Mouse (Mus musculus) gastrocnemius, adult 18-20 months (tissue): ENCODE results near the gene BC030500. TPM values are rescaled to one million over a fixed set of nuclear protein-coding genes. Genes with fewer than 3 reads are reported as not detected.

Experiments
- DNase-seq: peaks from one replicate; pipeline ENCODE4 v3.0.0; 2021; ENCODE audit warnings: low spot score
- long read RNA-seq, 2 experiments: library from polyadenylated mRNA; stranded (forward); transcript quantifications; one replicate each; pipeline ENCODE4 v2.0.0; 2021
- total RNA-seq, 2 experiments: library from RNA; stranded (reverse); gene quantifications; 2 replicates each; pipeline ENCODE4 v1.2.3; 2021

Gene BC030500
- total RNA-seq = not detected
- long read RNA-seq, experiment 1 = 0 reads
- long read RNA-seq, experiment 2 = 0 reads

DNA sequence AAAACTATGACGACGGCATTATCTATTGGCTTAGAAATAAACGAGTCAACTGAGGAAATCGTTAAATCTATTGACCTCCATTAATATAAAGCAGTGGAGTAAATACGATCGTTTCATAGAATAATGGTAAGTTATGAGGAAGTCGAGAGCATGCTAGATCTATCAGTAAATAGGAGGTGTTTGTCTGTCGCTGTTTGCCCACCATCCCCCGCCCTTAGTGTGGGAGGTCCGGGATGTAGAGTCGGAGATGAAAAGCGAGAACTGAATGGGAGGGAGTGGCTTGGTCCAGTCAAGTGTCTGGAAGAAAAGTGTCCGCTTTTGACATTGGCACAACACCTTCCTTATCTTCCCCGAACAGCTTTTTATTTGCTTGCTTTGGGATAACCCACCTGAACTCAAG, at the start of gene BC030500:
Gene BC030500 (plus strand): TSS at position 79 of the 400 bp plus-strand sequence.
- DNase-seq = no peak

DNA sequence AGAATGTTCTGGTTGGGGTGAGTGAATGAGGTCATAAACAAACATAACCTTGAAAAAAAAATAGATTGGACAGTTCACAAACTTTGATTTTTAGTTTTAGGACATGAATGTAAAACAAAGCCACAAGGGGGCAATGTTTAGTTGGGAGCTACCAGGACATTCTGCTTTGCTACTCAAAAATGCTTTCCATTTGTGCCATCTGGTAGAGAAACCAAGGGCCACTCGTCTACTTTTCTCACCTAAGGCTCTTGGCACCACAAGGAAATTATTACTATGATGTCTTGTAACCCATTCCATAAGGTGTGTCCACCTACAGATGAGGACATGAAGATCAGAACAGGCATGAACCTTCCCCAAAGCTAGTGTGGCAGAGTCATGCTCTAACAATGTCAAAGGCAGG, 25.1 kb upstream of the BC030500 start:
- no peak for DNase-seq

DNA sequence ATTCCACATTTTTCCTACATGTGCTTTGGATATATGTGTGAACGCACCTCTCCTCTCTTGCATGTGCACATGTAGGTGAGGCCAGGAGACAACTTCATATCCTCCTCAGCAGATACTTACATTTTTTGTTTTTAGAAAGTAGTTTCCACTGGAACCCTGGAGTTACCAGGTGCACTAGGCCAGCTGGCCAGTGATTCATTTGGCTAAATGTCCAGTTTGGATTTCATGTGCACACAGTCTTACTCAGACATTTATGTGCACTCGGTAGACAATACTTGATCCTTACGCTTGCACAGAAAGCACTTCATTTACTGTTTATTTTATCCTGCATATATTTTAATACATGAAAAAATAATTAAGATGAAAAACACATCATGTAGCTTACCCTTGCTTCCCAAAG, 21.0 kb upstream of the BC030500 start:
- DNase-seq = no peak

DNA sequence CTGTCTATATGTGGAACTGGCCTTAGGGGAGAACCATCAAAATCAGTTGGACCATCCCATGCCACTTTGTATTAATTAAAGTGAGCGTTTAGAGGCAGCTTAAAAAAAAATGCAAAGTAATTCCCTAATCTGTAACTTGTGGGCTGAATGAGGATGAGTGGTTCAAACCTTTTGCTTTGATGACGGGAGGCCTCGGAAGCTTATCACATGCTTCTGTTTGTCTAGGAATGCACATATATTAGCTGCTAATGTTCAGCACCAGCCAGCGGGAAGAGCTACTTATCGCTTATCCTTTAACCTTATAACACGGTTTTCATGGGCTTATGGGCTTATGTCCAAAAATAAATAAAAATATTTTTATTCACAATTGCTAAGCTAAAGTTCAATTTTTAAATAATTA, 15.6 kb upstream of the BC030500 start:
- no peak for DNase-seq

DNA sequence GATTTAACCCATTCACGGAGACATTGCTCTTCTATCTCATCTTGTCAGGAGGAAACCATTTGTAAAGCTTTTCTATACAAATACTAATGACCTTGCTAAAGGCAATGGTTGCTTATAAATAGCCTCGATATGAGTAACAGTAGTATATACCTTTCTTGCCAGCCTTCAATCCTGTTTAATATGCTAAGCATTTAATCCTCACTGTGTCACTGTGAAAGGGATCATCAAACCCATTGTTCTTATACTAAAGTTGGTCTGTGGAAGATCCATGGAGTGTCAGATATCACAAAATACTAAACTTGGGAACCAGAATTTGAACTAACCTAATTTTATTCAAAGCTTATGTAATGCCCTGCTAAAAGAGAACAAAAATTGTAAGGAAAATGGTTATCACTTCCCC, 7.1 kb upstream of the BC030500 start:
- no peak for DNase-seq

DNA sequence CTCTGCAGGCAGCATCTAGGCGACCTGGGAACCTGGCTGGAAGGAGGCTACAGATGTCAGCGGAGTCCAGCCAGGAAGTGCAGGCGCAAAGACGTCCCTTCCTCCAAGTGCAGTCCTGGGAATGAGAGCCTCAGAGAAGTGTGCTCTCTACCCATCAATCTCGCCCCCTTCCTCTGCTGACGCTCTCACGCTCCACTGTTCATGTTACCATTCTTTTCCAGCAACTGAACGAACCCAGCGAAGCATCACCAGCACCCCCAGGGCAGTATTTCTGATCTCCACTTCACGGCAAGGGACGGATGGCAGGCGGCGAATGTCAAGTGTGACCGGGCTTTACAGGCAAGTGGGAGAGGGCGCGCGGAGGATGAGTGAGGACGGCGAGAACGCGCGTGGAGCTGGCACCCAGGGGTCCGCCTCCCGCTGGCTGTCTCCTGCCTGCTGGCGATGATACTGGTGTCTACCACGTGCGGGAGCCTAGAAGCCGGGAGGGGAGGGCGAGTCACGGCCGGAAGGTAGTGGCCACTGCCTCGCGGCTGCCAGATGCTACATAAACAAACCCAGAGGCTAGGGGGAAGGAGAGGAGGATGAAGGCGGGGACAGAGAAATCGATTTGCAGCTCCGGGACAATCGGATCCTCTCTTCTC, 763 bp downstream of the BC030500 start, which contains the start of gene Galntl6:
Gene Galntl6 (minus strand): TSS at position 445 of the 644 bp plus-strand sequence.
- DNase-seq = no peak

DNA sequence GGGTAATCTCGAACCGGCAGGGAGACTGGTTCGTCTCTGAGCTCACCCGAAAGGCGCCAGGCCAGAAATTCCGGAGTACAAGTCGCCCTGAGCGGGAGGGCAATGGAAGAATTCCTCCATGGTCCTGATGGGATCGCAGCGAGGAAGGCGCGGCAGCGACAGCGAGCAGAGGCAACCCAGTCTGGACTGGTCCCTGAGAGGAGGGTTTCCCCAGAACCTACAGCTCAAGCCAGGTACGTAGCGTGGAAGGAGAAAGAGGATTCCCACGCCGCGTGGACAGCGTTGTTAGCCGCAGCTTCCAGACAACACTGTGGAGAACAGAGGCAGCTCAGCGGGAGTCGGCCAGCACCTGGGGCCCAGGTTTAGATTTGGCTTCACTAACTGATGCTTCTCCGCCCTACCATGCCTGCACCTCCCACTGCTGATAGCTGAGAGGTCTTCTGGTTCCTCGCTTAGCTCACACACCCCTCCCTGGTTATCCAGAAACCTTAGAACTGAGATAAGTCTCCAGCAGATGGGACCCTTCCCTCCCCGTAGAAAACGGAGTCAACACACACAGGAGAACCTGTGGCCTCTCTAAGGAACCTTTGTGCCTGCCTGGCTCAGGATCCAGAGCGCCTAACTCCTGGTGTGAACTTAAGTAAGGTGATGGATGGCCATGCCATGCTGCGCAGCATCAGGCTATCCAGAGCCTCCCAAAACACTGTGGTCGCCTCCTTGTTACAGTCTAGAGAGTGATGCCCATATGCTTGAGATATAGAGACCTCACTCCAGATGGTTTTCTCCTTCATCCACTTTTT, 1.5 kb downstream of the BC030500 start:
- DNase-seq = no peak

DNA sequence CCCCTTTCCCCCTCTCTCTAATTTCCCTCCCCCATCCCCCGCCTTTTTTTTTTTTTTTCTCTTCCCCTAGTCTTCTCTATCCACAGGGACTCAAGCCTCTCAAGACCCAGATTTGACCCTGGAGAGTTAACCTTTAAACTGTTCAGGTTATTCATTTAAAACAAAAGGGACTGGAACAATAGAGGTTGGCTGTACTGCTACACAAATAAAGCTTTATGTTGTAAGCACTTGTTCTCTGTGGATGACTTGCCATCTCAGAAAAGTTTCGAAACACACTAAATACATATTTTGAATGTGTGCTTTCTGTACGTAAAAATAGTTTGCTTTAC, 2.0 kb downstream of the BC030500 start:
- no peak for DNase-seq

DNA sequence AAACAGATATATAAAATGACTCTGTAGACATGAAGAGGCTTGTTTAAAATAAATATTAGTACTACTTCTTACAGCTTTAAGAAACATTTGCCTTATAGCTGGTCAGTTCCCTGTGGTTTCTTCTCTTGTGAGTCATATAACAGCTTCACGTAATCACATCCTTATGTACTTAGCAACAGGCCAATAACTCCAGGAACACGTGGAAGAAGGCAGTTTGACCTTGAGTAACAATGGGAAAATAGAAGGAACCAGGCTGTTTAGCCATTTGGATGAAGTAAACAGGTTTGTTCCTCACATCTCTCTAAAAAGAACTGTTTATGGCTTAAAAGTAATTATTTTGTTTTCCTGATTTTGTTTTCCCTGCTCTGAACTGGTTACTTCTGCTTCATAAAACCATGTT, 3.6 kb downstream of the BC030500 start:
- DNase-seq = no peak

DNA sequence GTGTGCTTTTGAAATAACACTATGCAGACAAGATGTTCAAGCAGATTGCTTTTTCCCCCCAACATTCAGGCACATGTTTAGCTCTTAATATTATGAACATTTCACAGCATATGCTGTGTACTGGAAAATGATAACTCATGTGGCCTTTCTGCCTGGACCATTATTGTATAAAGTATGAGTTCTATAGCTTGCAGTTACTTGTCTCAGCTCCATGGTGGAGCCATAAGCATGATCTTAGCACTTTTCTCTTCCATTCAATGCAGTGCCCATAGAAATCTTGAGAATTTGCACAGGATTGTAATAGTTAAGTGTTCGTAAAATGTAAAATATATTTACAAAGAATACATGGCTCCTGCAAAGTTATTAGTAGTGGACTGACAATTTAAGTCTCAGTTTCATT, 19.5 kb downstream of the BC030500 start:
- DNase-seq = no peak

DNA sequence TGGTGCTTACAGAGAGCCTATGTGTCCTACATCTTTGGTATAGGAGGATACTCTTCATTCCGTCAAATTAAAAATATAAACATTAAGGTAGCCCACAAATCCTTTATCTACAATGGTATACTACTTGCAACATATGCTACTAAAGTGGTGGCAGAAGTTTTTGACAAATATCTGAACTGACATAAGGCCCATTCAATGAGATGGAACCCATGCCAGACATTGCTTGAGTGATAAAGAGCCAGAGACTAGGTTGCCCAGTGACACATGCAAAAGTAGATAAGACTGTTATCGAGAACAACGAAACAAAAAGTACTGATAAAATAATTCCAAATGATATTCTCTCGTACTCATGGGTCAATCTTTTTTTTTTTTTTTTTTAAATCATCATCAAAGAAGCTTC, 32.2 kb downstream of the BC030500 start:
- DNase-seq = no peak

DNA sequence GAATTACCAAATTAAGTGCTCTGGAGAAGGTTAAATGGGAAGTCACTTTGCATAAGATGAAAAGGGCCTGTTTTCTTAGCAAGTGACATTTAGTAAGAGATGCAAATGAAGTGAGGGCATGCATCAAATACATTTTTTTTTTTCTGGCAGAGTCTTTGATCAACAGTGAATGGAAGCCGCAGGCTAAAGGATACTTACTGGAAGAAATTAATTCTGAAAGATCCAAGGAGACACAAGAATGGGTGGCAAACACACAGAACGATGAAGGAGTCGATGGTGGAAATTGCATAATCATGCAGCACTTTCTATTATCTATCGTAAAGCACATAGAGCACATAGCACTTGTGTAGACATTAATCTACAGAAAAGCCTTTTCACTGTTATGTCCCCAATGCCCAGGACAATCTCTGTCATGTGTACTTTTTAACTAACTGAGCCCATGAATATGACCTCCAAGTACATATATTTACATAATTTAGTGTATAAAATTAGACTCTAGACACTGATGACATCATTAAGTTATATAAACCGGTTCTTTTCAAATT, 45.7 kb downstream of the BC030500 start:
- DNase-seq = no peak

Other genes starting within 250 kb of the BC030500 start
- not detected for gene Galntl6, start 885 bp downstream of the BC030500 start, total RNA-seq